28 mouse cellular contexts compared by ENCODE assay signal in the genomic region with DNA sequence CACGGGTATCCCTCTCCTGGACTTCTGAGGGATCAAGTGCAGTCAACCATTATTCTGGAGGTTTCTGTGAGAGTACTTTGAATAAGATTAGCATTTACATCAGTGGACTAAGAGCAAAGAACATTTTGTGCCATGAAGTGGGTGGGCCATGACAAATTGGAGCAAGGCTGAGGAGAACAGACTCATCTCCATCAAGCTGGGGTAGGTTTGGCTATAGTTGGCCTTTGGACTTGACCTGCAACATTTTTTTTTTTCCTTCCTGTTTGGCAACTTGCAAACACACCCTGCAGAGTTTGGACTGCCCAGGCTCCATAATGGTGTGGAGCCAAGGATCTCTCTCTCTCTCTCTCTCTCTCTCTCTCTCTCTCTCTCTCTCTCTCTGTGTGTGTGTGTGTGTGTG. TPM values are rescaled to one million over a fixed set of nuclear protein-coding genes. Genes with fewer than 3 reads are reported as not detected.
DNase-seq lines count a peak whose midpoint lies in the region; ATAC-seq and TF ChIP-seq lines count a peak whose summit lies in the region.
"Had no signal": no experiment of that assay in that cellular context is flagged by ENCODE, and none has a peak within 500 bp of the region (broad histone marks: within the 10 kb centered on the region; RNA-seq: fewer than 3 reads in every experiment).

No protein-coding gene starts in this region.

- no peaks in the 10 kb centered on the region for H3K9me3 ChIP-seq in heart, embryonic 10.5 days
- H3K9me3 ChIP-seq in kidney, postnatal 0 days (replicated peaks; ENCODE audit: low read length): no peaks in the 10 kb centered on the region
- H3K9me3 ChIP-seq in intestine, postnatal 0 days (ENCODE audit: control insufficient read depth): no peaks in the 10 kb centered on the region
- H3K9me3 ChIP-seq: embryonic facial prominence, embryonic 12.5 days; heart, embryonic 12.5 days; hindbrain, embryonic 13.5 days; neural tube, embryonic 15.5 days; stomach, embryonic 15.5 days had no signal

- H3K27me3 ChIP-seq in heart, embryonic 10.5 days (ENCODE audit: insufficient read depth, poor library complexity, severe bottlenecking): peaks cover 11% of the 10 kb centered on the region; the same call in 1 of the 2 replicates
- no peaks in the 10 kb centered on the region for H3K27me3 ChIP-seq in kidney, postnatal 0 days (ENCODE audit: insufficient read depth, low read length)
- H3K27me3 ChIP-seq in intestine, postnatal 0 days (replicated peaks; ENCODE audit: control insufficient read depth, insufficient read depth, low read length): no peaks in the 10 kb centered on the region
- no peaks in the 10 kb centered on the region for H3K27me3 ChIP-seq in small intestine, adult 2 months (ENCODE audit: control insufficient read depth, insufficient read depth, low read length)
- H3K27me3 ChIP-seq: embryonic facial prominence, embryonic 12.5 days; neural tube, embryonic 15.5 days; stomach, embryonic 15.5 days had no signal

- H3K9ac ChIP-seq in kidney, postnatal 0 days (ENCODE audit: low read depth, low read length): no peak overlapping the region
- H3K9ac ChIP-seq in intestine, postnatal 0 days (ENCODE audit: low read depth, low read length): no peak overlapping the region
- H3K9ac ChIP-seq: embryonic facial prominence, embryonic 12.5 days; heart, embryonic 12.5 days; hindbrain, embryonic 13.5 days; neural tube, embryonic 15.5 days; stomach, embryonic 15.5 days had no signal

- WGBS in heart, embryonic 10.5 days: 70% methylated on average over 1 of the region's 1 CpGs
- 41% methylated on average over 1 of the region's 1 CpGs for WGBS in kidney, postnatal 0 days
- 46% methylated on average over 1 of the region's 1 CpGs for WGBS in intestine, postnatal 0 days
- 45% methylated on average over 1 of the region's 1 CpGs for WGBS in small intestine, adult 2 months

- peak; percentile 59 for ATAC-seq in kidney, postnatal 0 days (replicated peaks; ENCODE audit: low FRiP score, low read depth)
- peak; percentile 56 for ATAC-seq in intestine, postnatal 0 days
- ATAC-seq: forebrain, embryonic 14.5 days; lung, postnatal 0 days had no signal

- H3K4me3 ChIP-seq in heart, embryonic 10.5 days: no peak overlapping the region
- H3K4me3 ChIP-seq in kidney, postnatal 0 days (replicated peaks; ENCODE audit: low read depth, low read length): no peak overlapping the region
- H3K4me3 ChIP-seq in intestine, postnatal 0 days (ENCODE audit: low read depth, low read length): no peak overlapping the region
- H3K4me3 ChIP-seq in small intestine, adult 2 months (ENCODE audit: low read depth, low read length): no peak overlapping the region
- H3K4me3 ChIP-seq: embryonic facial prominence, embryonic 12.5 days; heart, embryonic 12.5 days; hindbrain, embryonic 13.5 days; neural tube, embryonic 15.5 days; stomach, embryonic 15.5 days had no signal

- no peak for TF ChIP-seq CTCF in kidney, postnatal 0 days (IDR thresholded peaks at IDR 0.05; ENCODE audit: low read depth)
- no peak for TF ChIP-seq CTCF in intestine, postnatal 0 days (IDR thresholded peaks at IDR 0.05; ENCODE audit: low read depth)
- no peak for TF ChIP-seq CTCF in small intestine, adult 2 months (IDR thresholded peaks at IDR 0.05; ENCODE audit: extremely low read depth, insufficient read length, insufficient replicate concordance, low read depth, low read length)

- TF ChIP-seq POLR2A in small intestine, adult 2 months (IDR thresholded peaks at IDR 0.05; ENCODE audit: low read depth, low read length): no peak

- no peak overlapping the region for H3K27ac ChIP-seq in heart, embryonic 10.5 days
- H3K27ac ChIP-seq in kidney, postnatal 0 days: no peak overlapping the region
- peak overlapping the region; percentile 73 for H3K27ac ChIP-seq in intestine, postnatal 0 days (ENCODE audit: low read depth, low read length)
- peak overlapping the region; percentile 90 for H3K27ac ChIP-seq in small intestine, adult 2 months (ENCODE audit: insufficient read depth, low read depth, low read length)
- H3K27ac ChIP-seq: embryonic facial prominence, embryonic 12.5 days; hindbrain, embryonic 13.5 days; macrophage; neural tube, embryonic 15.5 days; stomach, embryonic 15.5 days had no signal

- peaks cover 9% of the 10 kb centered on the region for H3K4me1 ChIP-seq in heart, embryonic 10.5 days
- H3K4me1 ChIP-seq in kidney, postnatal 0 days (replicated peaks; ENCODE audit: insufficient read depth, low read length): peaks cover 6% of the 10 kb centered on the region; the same call in 1 of the 2 replicates
- H3K4me1 ChIP-seq in intestine, postnatal 0 days (replicated peaks; ENCODE audit: control insufficient read depth, insufficient read depth, low read length): no peaks in the 10 kb centered on the region; the same call in 1 of the 2 replicates
- peaks cover 27% of the 10 kb centered on the region; the same call in 1 of the 2 replicates for H3K4me1 ChIP-seq in small intestine, adult 2 months (ENCODE audit: control insufficient read depth, insufficient read depth, insufficient read length, low read length)

- no peaks in the 10 kb centered on the region for H3K36me3 ChIP-seq in heart, embryonic 10.5 days
- no peaks in the 10 kb centered on the region for H3K36me3 ChIP-seq in kidney, postnatal 0 days (ENCODE audit: insufficient read depth, low read length)
- no peaks in the 10 kb centered on the region for H3K36me3 ChIP-seq in intestine, postnatal 0 days (ENCODE audit: control insufficient read depth, insufficient read depth)
- H3K36me3 ChIP-seq in small intestine, adult 2 months (ENCODE audit: control insufficient read depth, insufficient read depth, low read length): no peaks in the 10 kb centered on the region
- H3K36me3 ChIP-seq: embryonic facial prominence, embryonic 12.5 days; heart, embryonic 12.5 days; hindbrain, embryonic 13.5 days; neural tube, embryonic 15.5 days; stomach, embryonic 15.5 days had no signal

- H3K4me2 ChIP-seq in kidney, postnatal 0 days (ENCODE audit: low read length): no peak overlapping the region
- H3K4me2 ChIP-seq in intestine, postnatal 0 days (replicated peaks; ENCODE audit: low read depth): no peak overlapping the region
- H3K4me2 ChIP-seq: embryonic facial prominence, embryonic 12.5 days; heart, embryonic 12.5 days; hindbrain, embryonic 13.5 days; liver, embryonic 11.5 days; neural tube, embryonic 15.5 days; stomach, embryonic 15.5 days had no signal

- DNase-seq in heart, embryonic 10.5 days (ENCODE audit: low spot score): peak; percentile 59
- DNase-seq in heart, adult 9 months (ENCODE audit: low spot score in 2 of 2): no peak
- DNase-seq in kidney, postnatal 0 days (ENCODE audit: low spot score): no peak
- DNase-seq in kidney, postnatal 10 days: no peak
- no peak for DNase-seq in frontal cortex, postnatal 10 days (ENCODE audit: low spot score in 2 of 2)
- no peak for DNase-seq in MN1 (ENCODE audit: low spot score)
- DNase-seq: adrenal gland, postnatal 14 days; cerebellum, adult 11-12 months; cerebellum, adult 9-11 months; gastrocnemius, postnatal 25 days; heart, adult 11 months; heart, postnatal 4 days; layer of hippocampus, adult 9-11 months; lung, adult 18-20 months; retina, postnatal 1 day; right cerebral cortex, postnatal 14 days; thymus, postnatal 14 days had no signal

RNA-seq across cellular contexts. Expression of a gene that starts 8.4 kb away (rescaled TPM):
- 17.8 and 23.8 TPM in 2 replicates for polyA plus RNA-seq in heart, embryonic 10.5 days (2016; fragmentation: Nextera tagmentation; extraction: Ambion mirVana)
- polyA plus RNA-seq in kidney, postnatal 0 days (2015; fragmentation: Nextera tagmentation; extraction: Ambion mirVana): 9.5 and 10.6 TPM in 2 replicates
- 6.5 and 8.2 TPM in 2 replicates for polyA plus RNA-seq in intestine, postnatal 0 days (2015; fragmentation: Nextera tagmentation; extraction: Ambion mirVana)
- polyA plus RNA-seq in small intestine, adult 2 months (2012; rRNA removed): 3.2 and 7.0 TPM in 2 replicates

RNA-seq across cellular contexts. Expression of a gene that starts 10.8 kb away (rescaled TPM):
- polyA plus RNA-seq in heart, embryonic 10.5 days (2016; fragmentation: Nextera tagmentation; extraction: Ambion mirVana): 11.0 and 12.2 TPM in 2 replicates
- 0.09 TPM in 1 of 2 replicates, not detected in the other for polyA plus RNA-seq in kidney, postnatal 0 days (2015; fragmentation: Nextera tagmentation; extraction: Ambion mirVana)
- polyA plus RNA-seq in intestine, postnatal 0 days (2015; fragmentation: Nextera tagmentation; extraction: Ambion mirVana): 0.34 TPM in 1 of 2 replicates, not detected in the other
- polyA plus RNA-seq in small intestine, adult 2 months (2012; rRNA removed): 1.3 and 1.8 TPM in 2 replicates
- polyA plus RNA-seq: forebrain, embryonic 14.5 days; neural tube, embryonic 15.5 days had no signal

RNA-seq across cellular contexts. Expression of a gene that starts 49.1 kb away (rescaled TPM):
- polyA plus RNA-seq in heart, embryonic 10.5 days (2016; fragmentation: Nextera tagmentation; extraction: Ambion mirVana): 37.0 and 45.2 TPM in 2 replicates
- 19.6 and 22.4 TPM in 2 replicates for polyA plus RNA-seq in kidney, postnatal 0 days (2015; fragmentation: Nextera tagmentation; extraction: Ambion mirVana)
- 8.4 and 8.9 TPM in 2 replicates for polyA plus RNA-seq in intestine, postnatal 0 days (2015; fragmentation: Nextera tagmentation; extraction: Ambion mirVana)
- 7.7 and 13.7 TPM in 2 replicates for polyA plus RNA-seq in small intestine, adult 2 months (2012; rRNA removed)

Comparison
In these comparisons a context has a peak if more than half of its experiments do, and no peak if none do; other contexts are left out.
1. H3K27ac ChIP-seq: peak in intestine, postnatal 0 days (single experiment) and small intestine, adult 2 months (single experiment); none in heart, embryonic 10.5 days (single experiment) and kidney, postnatal 0 days (single experiment).